Mouse (Mus musculus): ENCODE measurements around the gene Crebbp.

DNA sequence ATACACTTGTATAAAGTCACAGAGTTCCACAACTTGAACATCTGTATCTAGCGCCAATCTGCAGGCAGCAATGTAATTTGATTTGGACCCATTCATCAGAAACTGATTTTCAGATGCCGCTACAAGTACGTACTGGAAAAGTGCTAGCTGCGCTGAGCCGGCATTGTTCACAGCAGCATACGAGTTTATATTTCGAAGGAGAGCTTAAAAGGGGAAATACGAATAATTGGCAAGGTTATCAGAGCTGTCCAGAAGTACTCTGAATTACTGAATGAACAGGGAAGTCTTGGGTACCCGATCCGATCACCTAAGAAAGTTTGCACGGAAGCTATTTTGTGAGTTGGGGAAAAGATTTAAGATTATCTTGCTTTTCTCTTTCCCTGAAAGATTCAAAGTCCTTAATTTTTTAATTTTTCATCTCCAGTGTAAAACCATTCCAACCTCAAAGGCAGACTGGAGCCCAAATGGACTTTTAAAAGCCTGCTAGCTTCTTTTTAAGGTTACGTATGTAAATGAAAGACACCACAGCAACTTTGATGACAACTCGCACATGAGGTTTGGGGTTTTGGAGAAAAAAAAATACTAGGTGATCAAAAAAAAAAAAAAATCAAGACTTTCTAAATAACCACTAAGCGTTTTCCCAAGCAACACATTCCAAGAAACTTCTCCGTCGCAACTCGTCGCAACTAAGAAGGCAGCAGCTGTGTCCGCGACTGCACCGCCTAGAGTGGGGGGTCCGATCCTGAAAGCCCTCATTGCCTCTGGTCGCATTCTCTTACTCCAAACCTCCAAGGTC lies 1.4 kb downstream of the Crebbp start:
- TF ChIP-seq POLR2A (IDR thresholded peaks at IDR 0.05; ENCODE audit: insufficient read depth, low read length) (no peak), CTCF (IDR thresholded peaks at IDR 0.05; ENCODE audit: low read depth, low read length) (no peak)

Measured in ES-Bruce4 (cell line).